Mouse (Mus musculus) CD4-positive helper T cell, adult 2 months (primary cell): Measurements from ENCODE around the gene Cers5.

Experiments used
- DNase-seq: peaks from one replicate; pipeline ENCODE4 v3.0.0-alpha.2; 2012; ENCODE audit warnings: low read depth, missing footprints, low spot score

The Cers5 gene

GRCm38 (mm10) chr15:99790464-99790863, 17.8 kb upstream of the Cers5 start:
- DNase-seq, result no peak

GRCm38 (mm10) chr15:99787625-99788120, 15.0 kb upstream of the Cers5 start:
- DNase-seq, result peak; percentile 59

GRCm38 (mm10) chr15:99778677-99779335, 6.1 kb upstream of the Cers5 start:
- no peak for DNase-seq

GRCm38 (mm10) chr15:99778148-99778547, 5.5 kb upstream of the Cers5 start:
- DNase-seq, result peak; percentile 44

- no peak for DNase-seq
These were observed 240 bp upstream of the Cers5 start for GRCm38 (mm10) chr15:99772925-99773324.

- DNase-seq, result peak; percentile 93
These were observed 306 bp downstream of the Cers5 start for GRCm38 (mm10) chr15:99772277-99772880.

GRCm38 (mm10) chr15:99771601-99772276, 946 bp downstream of the Cers5 start:
- DNase-seq, result peak; percentile 59

- DNase-seq, result no peak
These were observed 1.6 kb downstream of the Cers5 start for GRCm38 (mm10) chr15:99771004-99771500.

GRCm38 (mm10) chr15:99768761-99769160, 3.9 kb downstream of the Cers5 start:
- DNase-seq, result no peak

- DNase-seq, result no peak
These were observed 5.2 kb downstream of the Cers5 start for GRCm38 (mm10) chr15:99767467-99767866.

- DNase-seq, result no peak
These were observed 18.5 kb downstream of the Cers5 start for GRCm38 (mm10) chr15:99754204-99754603.

- DNase-seq, result no peak
These were observed 32.5 kb downstream of the Cers5 start for GRCm38 (mm10) chr15:99740229-99740628.

GRCm38 (mm10) chr15:99736675-99737074, 36.0 kb downstream of the Cers5 start:
- DNase-seq, result no peak

GRCm38 (mm10) chr15:99735631-99736030, 37.1 kb downstream of the Cers5 start:
- no peak for DNase-seq

GRCm38 (mm10) chr15:99733186-99733585, 39.5 kb downstream of the Cers5 start:
- no peak for DNase-seq

- no peak for DNase-seq
These were observed 41.0 kb downstream of the Cers5 start for GRCm38 (mm10) chr15:99731678-99732077.

GRCm38 (mm10) chr15:99731167-99731566, 41.5 kb downstream of the Cers5 start:
- no peak for DNase-seq

- DNase-seq, result peak; percentile 27
These were observed 43.5 kb downstream of the Cers5 start for GRCm38 (mm10) chr15:99729056-99729783.

- no peak for DNase-seq
These were observed 44.5 kb downstream of the Cers5 start for GRCm38 (mm10) chr15:99728211-99728610.

GRCm38 (mm10) chr15:99727525-99727924, 45.2 kb downstream of the Cers5 start:
- no peak for DNase-seq

GRCm38 (mm10) chr15:99727039-99727438, 45.6 kb downstream of the Cers5 start:
- DNase-seq, result peak; percentile 36

GRCm38 (mm10) chr15:99726549-99726948, 46.1 kb downstream of the Cers5 start:
- DNase-seq, result peak; percentile 28
